Mouse (Mus musculus): Measurements from ENCODE around the gene Exoc4. TPM values are rescaled to one million over a fixed set of nuclear protein-coding genes. Genes with fewer than 3 reads are reported as not detected.

The Exoc4 gene
- total RNA-seq, 2 experiments from 2014 or later, result 75.5 to 76.5 TPM

GRCm38 (mm10) chr6:33836048-33836780 is 587.3 kb downstream of the Exoc4 start:
- peak in 1 of 2 experiments; percentile 18 for DNase-seq (ENCODE audit: low spot score in 2 of 2)

GRCm38 (mm10) chr6:33842901-33843300 is 594.0 kb downstream of the Exoc4 start:
- DNase-seq (ENCODE audit: low spot score in 2 of 2), result no peak

GRCm38 (mm10) chr6:33859049-33859448 is 610.2 kb downstream of the Exoc4 start:
- DNase-seq (ENCODE audit: low spot score in 2 of 2), result no peak

- DNase-seq (ENCODE audit: low spot score in 2 of 2), result no peak
These were observed 616.9 kb downstream of the Exoc4 start for GRCm38 (mm10) chr6:33865752-33866151.

GRCm38 (mm10) chr6:33866901-33867580 is 618.2 kb downstream of the Exoc4 start:
- DNase-seq (ENCODE audit: low spot score in 2 of 2), result no peak

- DNase-seq (ENCODE audit: low spot score in 2 of 2), result no peak
These were observed 620.4 kb downstream of the Exoc4 start for GRCm38 (mm10) chr6:33869251-33869650.

GRCm38 (mm10) chr6:33870468-33871142 is 621.7 kb downstream of the Exoc4 start:
- DNase-seq (ENCODE audit: low spot score in 2 of 2), result no peak

GRCm38 (mm10) chr6:33871286-33871685 is 622.4 kb downstream of the Exoc4 start:
- no peak for DNase-seq (ENCODE audit: low spot score in 2 of 2)

GRCm38 (mm10) chr6:33872192-33872591 is 623.3 kb downstream of the Exoc4 start:
- no peak for DNase-seq (ENCODE audit: low spot score in 2 of 2)

GRCm38 (mm10) chr6:33873000-33873399 is 624.1 kb downstream of the Exoc4 start:
- DNase-seq (ENCODE audit: low spot score in 2 of 2), result no peak

- DNase-seq (ENCODE audit: low spot score in 2 of 2), result no peak
These were observed 625.6 kb downstream of the Exoc4 start for GRCm38 (mm10) chr6:33874291-33875014.

GRCm38 (mm10) chr6:33884141-33884683 is 635.3 kb downstream of the Exoc4 start:
- DNase-seq (ENCODE audit: low spot score in 2 of 2), result no peak

GRCm38 (mm10) chr6:33886941-33887340 is 638.1 kb downstream of the Exoc4 start:
- DNase-seq (ENCODE audit: low spot score in 2 of 2), result no peak

- no peak for DNase-seq (ENCODE audit: low spot score in 2 of 2)
These were observed 642.0 kb downstream of the Exoc4 start for GRCm38 (mm10) chr6:33890926-33891325.

GRCm38 (mm10) chr6:33892142-33892541 is 643.3 kb downstream of the Exoc4 start:
- no peak for DNase-seq (ENCODE audit: low spot score in 2 of 2)

GRCm38 (mm10) chr6:33899973-33900372 is 651.1 kb downstream of the Exoc4 start:
- DNase-seq (ENCODE audit: low spot score in 2 of 2), result no peak

- peak in 1 of 2 experiments; percentile 29 for DNase-seq (ENCODE audit: low spot score in 2 of 2)
These were observed 651.7 kb downstream of the Exoc4 start for GRCm38 (mm10) chr6:33900615-33901014.

GRCm38 (mm10) chr6:33905099-33905498 is 656.2 kb downstream of the Exoc4 start:
- DNase-seq (ENCODE audit: low spot score in 2 of 2), result no peak

GRCm38 (mm10) chr6:33910671-33911070 is 661.8 kb downstream of the Exoc4 start:
- DNase-seq (ENCODE audit: low spot score in 2 of 2), result no peak

- no peak for DNase-seq (ENCODE audit: low spot score in 2 of 2)
These were observed 664.2 kb downstream of the Exoc4 start for GRCm38 (mm10) chr6:33913072-33913471.

- no peak for DNase-seq (ENCODE audit: low spot score in 2 of 2)
These were observed 664.6 kb downstream of the Exoc4 start for GRCm38 (mm10) chr6:33913486-33913885.

Measured in layer of hippocampus, postnatal 14 days (tissue).